Mouse (Mus musculus): ENCODE measurements at regions not wholly inside any gene's neighbourhood (a gene's known extent, or its start where the extent isn't known, plus 50 kb on each side); places are given as distances from the start of the nearest gene placed in this dataset.

DNA sequence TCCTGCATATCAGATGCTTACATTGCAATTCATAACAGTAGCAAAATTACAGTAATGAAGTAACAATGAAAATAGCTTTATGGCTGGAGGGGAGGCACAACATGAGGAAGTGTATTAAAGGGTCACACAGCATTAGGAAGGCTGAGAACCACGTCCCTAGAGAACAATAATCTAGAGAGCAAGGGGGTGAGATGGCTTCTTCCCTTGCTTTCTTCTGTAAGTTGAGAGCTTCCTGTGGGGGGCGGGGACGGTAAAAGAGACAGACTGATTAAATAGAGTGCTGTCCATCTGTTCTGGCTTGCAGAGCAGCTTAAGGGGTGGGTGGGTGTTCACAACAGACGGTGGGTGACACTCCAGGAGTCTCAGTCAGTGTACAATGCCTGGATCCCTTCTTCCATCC is 68.2 kb upstream of the Lrpprc start:
- TF ChIP-seq CTCF (conservative IDR thresholded peaks at IDR 0.05; ENCODE audit: low read length) (no peak), NANOG (IDR thresholded peaks at IDR 0.05; ENCODE audit: borderline replicate concordance, low read length) (no peak), POU5F1 (IDR thresholded peaks at IDR 0.05; ENCODE audit: borderline replicate concordance, low read length) (no peak)

Measured in E14TG2a.4 (cell line).